Mouse (Mus musculus) neural tube, embryonic 14.5 days (tissue): Measurements from ENCODE around the gene Cit. TPM values are rescaled to one million over a fixed set of nuclear protein-coding genes. Genes with fewer than 3 reads are reported as not detected.

ENCODE experiments used
- ATAC-seq: fragments of 200-750 bp; cut with Nextera tagmentation; 2 replicates; pipeline ENCODE4 v1.8.0; 2017; ENCODE audit warnings: low read depth, mild to moderate bottlenecking, moderate TSS enrichment, moderate library complexity
- H3K27ac ChIP-seq: fragments of 300-500 bp; sonication (generic); 2 replicates; pipeline ENCODE4 v1.5.1; 2014; ENCODE audit warnings: low read depth, mild to moderate bottlenecking, control low read depth, low read length, moderate library complexity, mixed read lengths
- H3K27me3 ChIP-seq: fragments of 300-500 bp; sonication (generic); 2 replicates; pipeline ENCODE4 v1.6.1; 2014; ENCODE audit warnings: low read length; ENCODE audit not compliant: control insufficient read depth, insufficient read depth
- H3K36me3 ChIP-seq: fragments of 300-500 bp; sonication (generic); 2 replicates; pipeline ENCODE4 v1.6.1; 2014; ENCODE audit warnings: low read length, mixed read lengths; ENCODE audit not compliant: control insufficient read depth, insufficient read depth
- H3K4me1 ChIP-seq: fragments of 300-500 bp; sonication (generic); 2 replicates; pipeline ENCODE4 v1.6.1; 2014; ENCODE audit warnings: low read length; ENCODE audit not compliant: control insufficient read depth, insufficient read depth
- H3K4me2 ChIP-seq: fragments of 300-500 bp; sonication (generic); 2 replicates; pipeline ENCODE4 v1.6.1; 2014; ENCODE audit warnings: mild to moderate bottlenecking, low read depth, low read length, control low read depth
- H3K4me3 ChIP-seq: fragments of 300-500 bp; sonication (generic); 2 replicates; pipeline ENCODE4 v1.5.1; 2014; ENCODE audit warnings: low read depth, low read length, control low read depth, mixed read lengths
- H3K9ac ChIP-seq: fragments of 300-500 bp; sonication (generic); replicated peaks from 2 replicates; pipeline ENCODE4 v1.6.1; 2014; ENCODE audit warnings: low read depth, mild to moderate bottlenecking, control low read depth, low read length, mixed read lengths
- H3K9me3 ChIP-seq: fragments of 300-500 bp; sonication (generic); 2 replicates; pipeline ENCODE4 v1.6.1; 2016; ENCODE audit warnings: low read length; ENCODE audit not compliant: control insufficient read depth
- WGBS: fragments of 180-500 bp; shearing (Covaris S2); extraction: QIAGEN DNeasy Blood & Tissue Kit; methylation state at CpG from one replicate; pipeline ENCODE4 v1.1.7; 2014; 5-methylcytosine and 5-hydroxymethylcytosine counted together
- polyA plus RNA-seq: library from polyadenylated mRNA; unstranded; fragments of >200 nt; fragmentation: Nextera tagmentation; extraction: Ambion mirVana; gene quantifications from 2 replicates; pipeline ENCODE4 v1.2.1, GENCODE M21; 2014

Gene Cit
- polyA plus RNA-seq, 1 experiment from 2014 or later = 34.0 TPM

GRCm38 (mm10) chr5:115942389-115942788, 97.3 kb downstream of the Cit start:
- 88% methylated on average over 3 of the region's 3 CpGs for WGBS
- Histone ChIP-seq H3K4me3 (no peak overlapping the region), H3K36me3 (no peaks in the 10 kb centered on the region), H3K4me1 (no peaks in the 10 kb centered on the region), H3K27ac (no peak overlapping the region), H3K9me3 (no peaks in the 10 kb centered on the region), H3K4me2 (no peak overlapping the region), H3K9ac (no peak overlapping the region), H3K27me3 (no peaks in the 10 kb centered on the region)
- ATAC-seq = no peak

- WGBS = 25% methylated on average over 11 of the region's 11 CpGs
- Histone ChIP-seq H3K9ac (no peak overlapping the region), H3K4me1 (no peaks in the 10 kb centered on the region), H3K9me3 (no peaks in the 10 kb centered on the region), H3K4me3 (no peak overlapping the region), H3K4me2 (no peak overlapping the region), H3K27ac (no peak overlapping the region), H3K36me3 (no peaks in the 10 kb centered on the region), H3K27me3 (no peaks in the 10 kb centered on the region)
- ATAC-seq = no peak
These were observed 99.9 kb downstream of the Cit start for GRCm38 (mm10) chr5:115944791-115945490.

GRCm38 (mm10) chr5:115947622-115948353, 102.7 kb downstream of the Cit start:
- H3K27ac ChIP-seq = no peak overlapping the region
- H3K4me1 ChIP-seq = no peaks in the 10 kb centered on the region
- H3K9me3 ChIP-seq = no peaks in the 10 kb centered on the region
- H3K9ac ChIP-seq = no peak overlapping the region
- no peaks in the 10 kb centered on the region for H3K27me3 ChIP-seq
- no peaks in the 10 kb centered on the region for H3K36me3 ChIP-seq
- 96% methylated on average over 15 of the region's 15 CpGs for WGBS
- ATAC-seq = no peak
- no peak overlapping the region for H3K4me3 ChIP-seq
- H3K4me2 ChIP-seq = no peak overlapping the region

- Histone ChIP-seq H3K9ac (no peak overlapping the region), H3K36me3 (no peaks in the 10 kb centered on the region; the same call in 1 of the 2 replicates), H3K9me3 (no peaks in the 10 kb centered on the region), H3K4me2 (no peak overlapping the region), H3K4me3 (no peak overlapping the region), H3K27me3 (no peaks in the 10 kb centered on the region), H3K27ac (no peak overlapping the region), H3K4me1 (no peaks in the 10 kb centered on the region)
- WGBS = 84% methylated on average over 7 of the region's 7 CpGs
- no peak for ATAC-seq
These were observed 105.9 kb downstream of the Cit start for GRCm38 (mm10) chr5:115950936-115951335.

- no peaks in the 10 kb centered on the region for H3K9me3 ChIP-seq
- no peak overlapping the region for H3K4me2 ChIP-seq
- H3K27ac ChIP-seq = no peak overlapping the region
- no peaks in the 10 kb centered on the region for H3K4me1 ChIP-seq
- no peaks in the 10 kb centered on the region for H3K27me3 ChIP-seq
- 97% methylated on average over 6 of the region's 6 CpGs for WGBS
- H3K9ac ChIP-seq = no peak overlapping the region
- H3K4me3 ChIP-seq = no peak overlapping the region
- H3K36me3 ChIP-seq = no peaks in the 10 kb centered on the region; the same call in 1 of the 2 replicates
- ATAC-seq = no peak
These were observed 108.1 kb downstream of the Cit start for GRCm38 (mm10) chr5:115953173-115953572.

GRCm38 (mm10) chr5:115954084-115954483, 109.0 kb downstream of the Cit start:
- H3K36me3 ChIP-seq = no peaks in the 10 kb centered on the region; the same call in 1 of the 2 replicates

GRCm38 (mm10) chr5:115954549-115954948, 109.5 kb downstream of the Cit start:
- no peaks in the 10 kb centered on the region for H3K9me3 ChIP-seq
- H3K4me3 ChIP-seq = no peak overlapping the region
- no peaks in the 10 kb centered on the region; the same call in 1 of the 2 replicates for H3K36me3 ChIP-seq
- H3K4me1 ChIP-seq = no peaks in the 10 kb centered on the region
- no peaks in the 10 kb centered on the region for H3K27me3 ChIP-seq
- WGBS = 95% methylated on average over 14 of the region's 14 CpGs
- H3K4me2 ChIP-seq = no peak overlapping the region
- no peak overlapping the region for H3K9ac ChIP-seq
- no peak overlapping the region for H3K27ac ChIP-seq
- ATAC-seq = no peak

More at GRCm38 (mm10) chr5:115954084-115954483, 109.0 kb downstream of the Cit start:
- no peak overlapping the region for H3K27ac ChIP-seq
- no peak overlapping the region for H3K4me2 ChIP-seq
- H3K9ac ChIP-seq = no peak overlapping the region
- no peaks in the 10 kb centered on the region for H3K9me3 ChIP-seq
- H3K4me3 ChIP-seq = no peak overlapping the region
- H3K4me1 ChIP-seq = no peaks in the 10 kb centered on the region
- 93% methylated on average over 6 of the region's 6 CpGs for WGBS
- no peaks in the 10 kb centered on the region for H3K27me3 ChIP-seq
- ATAC-seq = no peak

GRCm38 (mm10) chr5:115955131-115955530, 110.1 kb downstream of the Cit start:
- Histone ChIP-seq H3K9me3 (no peaks in the 10 kb centered on the region), H3K36me3 (no peaks in the 10 kb centered on the region; the same call in 1 of the 2 replicates)
- ATAC-seq = no peak

GRCm38 (mm10) chr5:115956048-115956447, 111.0 kb downstream of the Cit start:
- no peaks in the 10 kb centered on the region; the same call in 1 of the 2 replicates for H3K36me3 ChIP-seq
- no peak overlapping the region for H3K9ac ChIP-seq
- no peaks in the 10 kb centered on the region for H3K4me1 ChIP-seq
- no peak overlapping the region for H3K4me3 ChIP-seq
- WGBS = 95% methylated on average over 14 of the region's 14 CpGs
- H3K27ac ChIP-seq = no peak overlapping the region
- no peaks in the 10 kb centered on the region for H3K9me3 ChIP-seq
- H3K4me2 ChIP-seq = no peak overlapping the region
- H3K27me3 ChIP-seq = no peaks in the 10 kb centered on the region
- ATAC-seq = no peak

More at GRCm38 (mm10) chr5:115955131-115955530, 110.1 kb downstream of the Cit start:
- Histone ChIP-seq H3K4me2 (no peak overlapping the region), H3K4me1 (no peaks in the 10 kb centered on the region), H3K27ac (no peak overlapping the region), H3K4me3 (no peak overlapping the region), H3K9ac (no peak overlapping the region), H3K27me3 (no peaks in the 10 kb centered on the region)
- 86% methylated on average over 14 of the region's 14 CpGs for WGBS
